Mouse (Mus musculus): ENCODE results near the gene Anpep.

DNA sequence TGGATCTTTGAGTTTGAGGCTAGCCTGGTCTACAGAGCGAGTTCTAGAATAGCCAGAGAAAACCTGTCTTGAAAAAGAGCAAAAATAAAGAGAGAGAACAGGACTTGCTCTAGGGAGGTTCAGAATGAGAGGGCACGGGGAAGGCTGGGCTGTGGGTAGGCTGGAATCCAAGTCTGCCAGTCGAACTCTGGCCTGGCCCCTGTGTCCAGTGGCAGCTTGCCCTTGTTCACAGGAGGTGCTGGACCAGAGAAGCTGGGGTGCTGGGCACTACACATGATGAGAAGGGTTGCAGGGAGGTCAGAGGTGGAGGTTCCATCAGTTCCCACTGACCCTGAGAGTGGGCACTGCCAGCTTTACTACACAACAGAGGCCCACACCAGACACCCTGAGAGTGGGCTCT, 32.5 kb downstream of the Anpep start:
- TF ChIP-seq CTCF (IDR thresholded peaks at IDR 0.05; ENCODE audit: low read depth) (no peak), EP300 (optimal IDR thresholded peaks at IDR 0.05) (no peak)

All from stomach, postnatal 0 days (tissue).